Mouse (Mus musculus) liver, postnatal 0 days (tissue): ENCODE results near the gene Gpatch2l.

Experiments used
- CTCF ChIP-seq: sonication (generic); IDR thresholded peaks from 2 replicates; pipeline ENCODE4 v1.5.1; 2016; ENCODE audit warnings: antibody characterized with exemption, low read depth
- EP300 ChIP-seq: IDR thresholded peaks from 2 replicates; pipeline ENCODE4 v1.6.1; 2016; ENCODE audit warnings: antibody characterized with exemption, low read depth, mild to moderate bottlenecking

DNA sequence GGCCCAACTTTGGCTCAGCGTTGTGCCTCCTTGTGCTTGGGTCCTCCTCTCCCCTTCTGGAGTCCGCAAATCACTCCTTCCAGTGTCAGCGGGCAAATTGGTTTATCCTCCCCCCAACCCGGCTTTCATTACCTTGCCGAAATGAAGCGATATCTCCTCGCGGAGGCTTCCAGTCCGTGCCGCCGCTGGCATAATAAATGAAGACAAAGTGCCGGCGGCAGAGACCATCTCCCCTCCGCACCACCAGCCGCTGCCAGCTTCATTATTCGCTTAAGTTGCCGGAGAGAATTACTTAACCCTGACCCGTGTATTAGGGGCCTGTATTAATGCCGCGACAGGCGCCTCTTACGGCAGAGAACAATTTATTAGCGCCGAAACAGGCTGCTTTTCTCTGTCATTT, 27.5 kb upstream of the Gpatch2l start:
- TF ChIP-seq CTCF (no peak), EP300 (no peak)
